Mouse (Mus musculus) frontal cortex, adult 2 months (tissue): ENCODE results near the gene Npb. TPM values are rescaled to one million over a fixed set of nuclear protein-coding genes. Genes with fewer than 3 reads are reported as not detected.

ENCODE experiments used
- polyA plus RNA-seq: library from polyadenylated mRNA; depleted of rRNA; stranded (reverse); fragments of >200 nt; gene quantifications from 2 replicates; pipeline ENCODE4 v1.2.3, GENCODE M21; 2012; rRNA removed

The Npb gene
- polyA plus RNA-seq, 1 experiment, result 1.2 TPM

Other genes starting within 250 kb of the Npb start
- gene Fscn2, start 246.9 kb upstream of the Npb start, polyA plus RNA-seq, result 0.67 and 0.82 TPM in 2 replicates
- 27.6 and 27.8 TPM in 2 replicates for gene Faap100, start 229.7 kb upstream of the Npb start, polyA plus RNA-seq
- gene Nploc4, start 170.8 kb upstream of the Npb start, polyA plus RNA-seq, result 52.9 and 60.2 TPM in 2 replicates
- gene Tspan10, start 165.8 kb upstream of the Npb start, polyA plus RNA-seq, result 0.54 and 0.61 TPM in 2 replicates
- gene Pde6g, start 155.0 kb upstream of the Npb start, polyA plus RNA-seq, result 0.82 and 0.84 TPM in 2 replicates
- gene Oxld1, start 150.4 kb upstream of the Npb start, polyA plus RNA-seq, result 14.3 and 15.4 TPM in 2 replicates
- gene Ccdc137, start 150.4 kb upstream of the Npb start, polyA plus RNA-seq, result 26.5 and 29.8 TPM in 2 replicates
- 48.0 and 52.0 TPM in 2 replicates for gene Arl16, start 140.9 kb upstream of the Npb start, polyA plus RNA-seq
- 94.2 TPM in 2 replicates for gene Mrpl12, start 123.9 kb upstream of the Npb start, polyA plus RNA-seq
- gene Slc25a10, start 116.6 kb upstream of the Npb start, polyA plus RNA-seq, result 30.6 and 35.8 TPM in 2 replicates
- 0.42 and 0.54 TPM in 2 replicates for gene Gcgr, start 77.8 kb upstream of the Npb start, polyA plus RNA-seq
- gene Mcrip1, start 58.8 kb upstream of the Npb start, polyA plus RNA-seq, result 153 and 174 TPM in 2 replicates
- not detected in 2 replicates for gene Ppp1r27, start 57.3 kb upstream of the Npb start, polyA plus RNA-seq
- gene P4hb, start 35.2 kb upstream of the Npb start, polyA plus RNA-seq, result 103 and 109 TPM in 2 replicates
- 408 and 428 TPM in 2 replicates for gene Arhgdia, start 26.9 kb upstream of the Npb start, polyA plus RNA-seq
- 46.3 and 53.0 TPM in 2 replicates for gene Alyref, start 10.1 kb upstream of the Npb start, polyA plus RNA-seq
- gene Anapc11, start 10.1 kb upstream of the Npb start, polyA plus RNA-seq, result 143 and 170 TPM in 2 replicates
- gene Pcyt2, start 9.5 kb downstream of the Npb start, polyA plus RNA-seq, result 252 and 254 TPM in 2 replicates
- gene Sirt7, start 16.8 kb downstream of the Npb start, polyA plus RNA-seq, result 99.4 and 101 TPM in 2 replicates
- gene Mafg, start 25.1 kb downstream of the Npb start, polyA plus RNA-seq, result 79.9 and 84.5 TPM in 2 replicates
- 3.2 and 3.7 TPM in 2 replicates for gene Pycr1, start 35.3 kb downstream of the Npb start, polyA plus RNA-seq
- 4.7 and 5.6 TPM in 2 replicates for gene Myadml2, start 39.7 kb downstream of the Npb start, polyA plus RNA-seq
- gene Notum, start 52.7 kb downstream of the Npb start, polyA plus RNA-seq, result 8.4 and 8.6 TPM in 2 replicates
- 45.1 and 51.8 TPM in 2 replicates for gene Aspscr1, start 64.5 kb downstream of the Npb start, polyA plus RNA-seq
- gene Cenpx, start 105.3 kb downstream of the Npb start, polyA plus RNA-seq, result 34.0 and 37.4 TPM in 2 replicates
- gene Lrrc45, start 105.4 kb downstream of the Npb start, polyA plus RNA-seq, result 111 and 130 TPM in 2 replicates
- gene Rac3, start 113.0 kb downstream of the Npb start, polyA plus RNA-seq, result 65.0 and 73.7 TPM in 2 replicates
- gene Dcxr, start 118.8 kb downstream of the Npb start, polyA plus RNA-seq, result 24.2 and 25.6 TPM in 2 replicates
- 5.0 and 17.1 TPM in 2 replicates for gene Cbr2, start 123.6 kb downstream of the Npb start, polyA plus RNA-seq
- gene Hmga1b, start 154.3 kb downstream of the Npb start, polyA plus RNA-seq, result 1.3 and 2.2 TPM in 2 replicates
- gene Rfng, start 175.7 kb downstream of the Npb start, polyA plus RNA-seq, result 88.6 and 97.4 TPM in 2 replicates
- 222 and 229 TPM in 2 replicates for gene Gps1, start 175.8 kb downstream of the Npb start, polyA plus RNA-seq
- 45.1 and 45.7 TPM in 2 replicates for gene Dus1l, start 187.9 kb downstream of the Npb start, polyA plus RNA-seq
- 271 and 272 TPM in 2 replicates for gene Fasn, start 216.1 kb downstream of the Npb start, polyA plus RNA-seq